Mouse (Mus musculus): Measurements from ENCODE around the gene Calb2.

The Calb2 gene

DNA sequence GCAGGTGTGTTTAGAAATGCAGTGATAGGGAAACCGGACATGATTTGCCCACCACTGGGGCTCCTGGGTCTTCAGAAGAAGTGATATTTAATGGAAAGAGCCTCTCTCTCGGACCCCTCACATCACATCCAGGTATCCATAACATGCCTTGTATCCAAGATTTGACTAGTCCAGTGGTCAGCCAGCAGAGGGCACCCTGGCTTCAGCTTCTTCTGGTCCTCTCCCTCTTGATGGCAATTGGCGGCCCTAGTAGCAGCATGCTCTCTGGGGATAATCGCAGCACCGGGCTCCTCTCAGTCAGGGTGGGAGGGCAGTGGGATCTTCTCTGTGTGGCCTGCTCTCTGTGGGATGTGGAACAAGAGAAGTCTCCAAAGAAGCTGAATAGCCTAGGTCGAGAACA is 48.3 kb downstream of the Calb2 start:
- peak in 1 of 2 experiments; percentile 24 for DNase-seq

DNA sequence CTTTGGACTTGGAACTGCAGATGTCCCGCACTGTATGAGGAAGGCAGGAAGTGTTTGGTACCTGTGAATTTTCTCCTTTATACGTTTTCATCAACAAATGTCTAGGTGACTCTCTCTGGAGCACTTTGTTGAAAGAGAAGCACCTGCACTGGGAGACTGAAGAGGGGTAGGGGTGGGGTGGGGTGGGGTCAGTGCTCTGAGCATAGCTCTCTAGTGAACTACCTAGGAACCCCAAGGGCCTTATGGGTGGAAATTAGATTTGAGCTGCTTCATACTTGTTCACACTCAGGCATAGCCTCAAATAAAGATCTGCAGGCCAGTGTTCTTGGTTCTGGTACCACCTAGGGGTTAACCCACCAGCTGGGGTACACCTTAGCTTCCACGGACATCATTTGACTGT is 65.4 kb downstream of the Calb2 start, which contains the start of gene Gm17720:
TSS of gene Gm17720 (minus strand) at position 101 of the 400 bp plus-strand sequence.
- no peak for DNase-seq

GRCm38 (mm10) chr8:110101676-110102075 is 66.3 kb downstream of the Calb2 start:
- DNase-seq, result no peak

- no peak for DNase-seq
These were observed 67.1 kb downstream of the Calb2 start, which contains the start of gene Gm21964 for GRCm38 (mm10) chr8:110100907-110101306. Gene Gm21964, plus strand, starts transcription at chr8:110101207.

- DNase-seq, result no peak
These were observed 76.1 kb downstream of the Calb2 start for GRCm38 (mm10) chr8:110091869-110092268.
